Mouse (Mus musculus) yolk sac, embryonic 10.5 days (tissue): ENCODE results near the gene Krt78.
"Not testable (repeated sequence)": the region's sequence is repeated elsewhere in the genome, so short reads cannot be mapped to it uniquely, and the experiment has no call there.

Experiments used
- DNase-seq: peaks from one replicate; pipeline ENCODE4 v3.0.0-alpha.2; 2017; ENCODE audit warnings: low spot score

Krt78 gene

GRCm38 (mm10) chr15:101954187-101954586 is at the start of gene Krt78:
Gene Krt78, minus strand, starts transcription at chr15:101954287.
- DNase-seq = no peak

DNA sequence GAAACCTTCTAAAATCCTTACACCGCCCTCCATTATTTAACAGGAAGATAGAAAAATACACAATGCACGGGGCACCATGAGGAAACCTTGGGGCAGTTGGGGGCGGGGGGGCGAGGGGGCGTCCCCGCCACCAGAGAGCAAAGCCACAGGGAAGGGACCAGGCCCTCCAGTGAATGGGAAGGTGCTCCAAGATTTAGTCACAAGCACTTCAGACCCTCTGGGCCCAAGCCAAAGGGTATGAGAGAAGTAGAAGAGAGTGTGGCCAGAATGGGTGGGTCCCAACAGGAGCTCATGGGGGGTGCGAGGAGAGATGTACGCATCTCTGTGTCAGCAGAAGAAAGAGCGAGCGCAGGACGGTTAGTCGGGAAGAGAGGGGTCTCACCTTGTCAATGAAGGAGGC is 49.4 kb upstream of the Krt78 start:
- DNase-seq = peak; percentile 49

- DNase-seq = peak; percentile 89
Measured at GRCm38 (mm10) chr15:102002646-102003488, 48.8 kb upstream of the Krt78 start.

DNA sequence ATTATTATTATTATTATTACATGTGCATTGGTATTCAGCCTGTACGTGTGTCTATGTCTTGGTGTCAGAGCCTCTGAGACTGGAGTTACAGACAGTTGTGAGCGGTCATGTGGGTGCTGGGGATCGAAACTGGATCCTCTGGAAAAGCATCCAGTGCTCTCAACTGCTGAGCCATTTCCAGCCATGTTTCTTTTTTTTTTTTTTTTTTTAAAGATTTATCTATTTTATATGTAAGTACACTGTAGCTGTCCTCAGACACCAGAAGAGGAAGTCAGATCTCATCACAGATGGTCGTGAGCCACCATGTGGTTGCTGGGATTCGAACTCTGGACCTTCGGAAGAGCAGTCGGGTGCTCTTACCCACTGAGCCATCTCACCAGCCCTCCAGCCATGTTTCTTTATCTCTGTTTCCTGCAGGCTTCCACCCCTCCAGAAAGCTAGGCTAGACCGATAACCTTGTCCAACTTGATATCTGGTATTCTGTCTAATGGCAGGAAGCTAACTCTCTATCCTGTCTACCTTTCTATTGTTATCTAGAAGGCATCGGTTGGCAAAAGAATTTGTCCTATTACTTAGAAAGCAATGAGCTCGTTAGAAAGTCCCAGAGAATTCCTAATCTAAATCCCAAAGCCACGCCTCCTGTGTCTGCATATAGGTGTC is 45.7 kb upstream of the Krt78 start:
- DNase-seq = no peak

DNA sequence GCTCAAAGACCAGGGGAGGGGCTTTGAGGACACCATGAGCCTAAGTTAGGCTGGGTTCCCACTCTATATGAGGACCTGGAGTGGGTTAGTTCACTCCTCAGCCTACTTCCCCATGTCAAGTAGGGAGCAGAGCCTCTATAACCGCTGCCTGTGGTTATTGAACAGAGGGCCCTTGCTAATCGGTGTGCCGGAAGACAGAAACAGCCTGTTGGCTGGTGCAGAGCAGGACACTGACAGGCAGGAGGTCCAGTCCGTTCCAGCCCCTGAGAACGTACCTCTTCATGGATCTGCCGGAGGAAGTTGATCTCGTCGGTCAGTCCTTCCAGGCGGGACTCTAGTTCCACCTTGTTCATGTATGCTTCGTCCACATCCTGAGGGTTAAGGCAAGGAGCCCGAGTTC is 45.1 kb upstream of the Krt78 start:
- no peak for DNase-seq

- not testable (repeated sequence) for DNase-seq
Measured at GRCm38 (mm10) chr15:101996450-101997078, 42.5 kb upstream of the Krt78 start.

DNA sequence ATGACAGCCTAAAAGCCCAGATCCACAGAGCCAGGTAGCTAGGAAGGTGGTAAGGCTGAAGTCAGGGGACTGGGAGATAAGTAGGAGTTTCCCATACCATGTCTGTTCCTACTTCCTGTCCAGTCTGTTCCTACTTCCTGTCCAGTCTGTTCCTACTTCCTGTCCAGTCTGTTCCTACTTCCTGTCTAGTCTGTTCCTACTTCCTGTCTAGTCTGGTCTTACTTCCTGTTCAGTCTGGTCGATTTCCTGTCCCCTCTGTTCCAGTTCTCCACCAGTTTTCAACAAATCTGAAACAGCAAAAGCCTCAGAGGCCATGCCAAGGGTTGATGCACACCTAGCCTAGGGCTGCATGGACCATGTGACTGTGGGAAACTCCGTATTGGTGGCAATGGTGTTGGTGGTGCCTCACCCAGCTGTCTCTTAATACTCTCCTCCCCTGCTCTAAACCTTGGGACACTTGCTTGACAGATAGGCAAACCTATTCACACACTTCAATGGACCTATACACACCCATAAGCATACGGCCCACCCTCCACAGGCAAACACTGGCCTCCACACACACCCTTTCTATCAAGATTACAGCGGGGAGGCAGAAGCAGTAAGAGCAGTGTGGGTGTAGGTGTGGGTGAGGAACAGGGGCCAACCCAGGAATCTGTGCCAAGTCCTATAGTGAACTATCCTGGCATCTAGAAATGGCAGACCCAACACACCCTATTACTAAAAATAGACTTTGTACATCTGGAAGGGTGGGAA is 41.6 kb upstream of the Krt78 start:
- DNase-seq = no peak

DNA sequence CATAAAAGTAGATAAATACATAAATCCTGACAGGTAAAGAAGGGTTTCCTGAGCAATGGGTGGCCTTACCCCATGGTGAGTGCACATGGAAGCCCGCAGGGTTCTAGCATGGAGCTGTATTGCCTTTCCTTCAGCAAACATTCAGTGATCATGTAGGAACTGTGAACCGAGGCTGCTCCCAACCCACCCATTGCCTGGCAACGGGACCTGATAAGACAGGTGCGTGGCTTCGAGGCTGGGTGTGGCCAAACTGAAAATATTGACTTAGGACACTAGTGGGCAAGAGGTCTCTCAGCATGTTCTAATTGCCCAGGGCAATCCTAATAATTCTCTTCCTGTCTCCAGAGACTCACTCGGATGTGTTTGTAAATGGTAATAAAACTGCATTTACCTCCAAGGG is 40.3 kb upstream of the Krt78 start:
- DNase-seq = no peak

DNA sequence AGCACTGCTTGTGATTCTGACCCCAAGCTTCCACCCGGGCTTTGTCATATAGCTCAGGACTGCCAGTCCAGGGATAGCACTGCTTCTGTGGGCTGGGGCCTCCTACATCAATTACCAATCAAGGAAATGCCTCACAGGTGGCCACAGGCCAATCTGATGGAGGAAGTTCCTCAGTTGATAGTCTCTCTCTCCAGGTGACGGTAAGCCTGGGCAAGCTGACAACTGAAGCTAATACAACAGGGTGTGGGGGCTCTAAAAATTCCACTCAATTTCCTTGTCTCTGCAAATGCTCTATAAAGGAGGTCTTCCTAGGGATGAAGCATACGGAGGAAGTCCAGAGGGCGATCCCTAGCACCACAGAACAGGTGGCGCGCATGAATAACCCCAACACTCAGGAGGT is 36.9 kb upstream of the Krt78 start:
- no peak for DNase-seq

DNA sequence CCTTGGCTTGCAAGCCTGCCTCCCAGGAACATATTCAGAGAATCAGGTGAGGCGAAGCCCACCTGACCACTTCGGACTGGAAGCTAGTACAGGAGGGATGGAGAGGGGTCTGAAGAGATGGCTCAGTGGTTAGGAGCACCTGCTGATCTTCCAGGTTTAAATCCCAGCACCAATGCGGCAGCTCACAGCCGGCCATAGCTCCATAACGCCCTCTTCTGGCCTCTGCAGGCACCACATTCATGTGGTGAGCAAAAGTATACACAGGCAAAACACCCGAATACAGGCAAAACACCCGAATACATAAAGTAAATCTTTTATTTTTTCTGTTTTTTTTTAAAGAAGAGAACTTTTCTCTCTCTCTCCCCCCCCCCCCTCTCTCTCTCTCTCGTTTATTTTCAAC is 34.6 kb upstream of the Krt78 start:
- DNase-seq = no peak

GRCm38 (mm10) chr15:101988119-101988518 is 34.0 kb upstream of the Krt78 start:
- DNase-seq = peak; percentile 83

GRCm38 (mm10) chr15:101984746-101985145 is 30.7 kb upstream of the Krt78 start:
- DNase-seq = no peak

- DNase-seq = peak; percentile 92
Measured at GRCm38 (mm10) chr15:101983949-101984601, 30.0 kb upstream of the Krt78 start.

DNA sequence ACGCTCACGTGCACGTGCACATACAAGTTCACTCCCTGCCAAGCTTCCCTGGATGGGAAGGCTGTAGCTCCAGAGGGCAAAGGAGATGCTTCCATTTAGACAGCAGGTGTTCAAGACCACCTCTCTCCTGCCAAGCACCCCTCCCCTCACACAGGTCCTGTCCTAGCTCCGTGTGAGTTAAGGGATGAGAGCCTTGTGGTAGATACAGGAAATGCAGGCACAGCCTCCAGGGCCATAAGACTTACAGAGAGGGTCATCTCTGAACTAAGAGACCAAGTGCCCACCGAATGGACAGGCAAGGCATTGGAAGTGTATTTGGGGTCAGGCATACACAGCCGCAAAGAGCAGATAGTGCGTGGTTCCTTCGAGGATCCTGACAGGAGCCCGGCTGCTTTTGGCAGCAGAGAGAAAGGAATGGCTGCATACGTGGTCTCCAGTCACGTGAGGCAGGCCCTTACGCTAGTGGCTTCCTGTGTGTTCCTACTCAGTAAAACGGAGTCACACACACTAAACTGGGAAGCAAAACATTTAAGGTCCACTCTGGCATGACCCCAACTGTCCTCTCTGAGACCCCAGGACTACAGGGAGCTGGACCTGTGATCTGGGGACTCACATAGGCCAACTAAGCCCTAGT is 29.3 kb upstream of the Krt78 start:
- DNase-seq = no peak

DNA sequence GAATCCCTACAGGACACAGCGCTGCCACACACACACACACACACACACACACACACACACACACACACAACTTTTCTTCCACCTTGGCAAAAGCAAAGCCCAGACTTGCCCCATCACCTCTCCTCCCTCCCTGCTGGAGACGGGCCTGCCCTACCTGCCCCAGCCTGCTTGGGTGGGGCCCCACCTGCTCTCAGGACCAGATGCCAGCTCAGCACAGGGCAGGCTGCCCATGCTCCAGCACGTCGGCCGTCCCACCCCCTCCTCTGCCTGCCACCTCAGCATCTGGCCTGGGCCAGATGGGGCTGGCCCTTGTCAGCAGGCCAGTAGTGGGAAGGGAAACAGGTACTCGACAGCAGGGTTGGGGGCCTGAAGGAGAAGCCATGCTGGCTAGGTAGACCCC is 26.8 kb upstream of the Krt78 start:
- DNase-seq = no peak

DNA sequence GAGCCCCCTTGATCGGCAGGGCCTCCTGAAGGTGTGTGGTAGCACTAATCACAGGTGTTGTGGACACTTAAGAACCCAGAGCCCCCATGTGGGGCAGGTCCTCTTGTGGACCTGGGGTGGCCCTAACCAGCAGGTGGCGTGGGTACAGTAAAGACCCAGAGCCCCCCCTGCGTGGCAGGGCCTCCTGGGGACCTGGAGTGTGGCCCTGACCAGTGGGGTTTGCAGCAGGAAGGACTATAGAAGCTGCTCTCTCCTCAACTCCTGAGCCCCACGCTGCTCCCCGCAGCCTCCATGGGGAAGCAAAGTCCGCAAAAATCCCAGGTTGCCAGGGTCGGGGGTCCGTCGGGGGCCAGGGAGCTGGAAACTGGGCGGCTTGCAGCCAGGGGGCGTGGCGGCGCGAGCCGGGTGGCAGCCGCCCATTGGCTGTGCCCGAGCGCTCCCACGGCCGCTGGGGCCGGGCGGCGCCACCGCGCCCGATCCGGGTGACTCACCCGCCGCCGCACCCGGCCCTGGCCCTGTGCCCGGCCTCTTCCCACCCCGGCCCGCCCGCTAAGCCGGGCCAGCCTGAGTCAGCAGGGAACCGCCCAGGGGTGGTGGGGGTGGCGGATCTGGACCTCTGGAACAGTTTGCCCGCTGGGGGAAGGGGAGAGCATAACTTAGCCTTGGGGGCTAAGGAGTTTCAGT is 23.1 kb upstream of the Krt78 start:
- peak; percentile 66 for DNase-seq

GRCm38 (mm10) chr15:101976641-101977040 is 22.6 kb upstream of the Krt78 start:
- no peak for DNase-seq

DNA sequence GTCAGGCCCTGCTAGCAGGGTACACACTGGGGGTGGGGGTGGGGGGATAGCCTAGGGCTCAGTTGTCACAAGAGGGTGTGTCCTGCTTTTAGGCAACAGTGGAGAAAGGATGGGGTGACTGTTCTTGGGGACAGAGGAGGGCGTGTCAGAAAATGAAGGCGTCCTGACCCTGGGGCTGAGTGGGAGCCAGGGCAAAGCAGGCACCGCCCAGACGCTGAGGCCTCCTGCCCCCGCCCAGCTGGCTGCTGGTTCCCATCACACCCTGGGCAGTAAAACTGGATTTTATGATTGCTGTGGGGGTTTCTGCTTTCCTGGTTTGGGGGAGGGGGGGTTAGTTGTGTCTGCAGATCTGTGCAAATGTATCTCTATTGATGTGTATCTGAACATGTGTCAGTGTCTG is 21.9 kb upstream of the Krt78 start:
- DNase-seq = no peak

GRCm38 (mm10) chr15:101974083-101974845 is 20.2 kb upstream of the Krt78 start:
- DNase-seq = no peak
